Mouse (Mus musculus) CD8-positive naive resting alpha-beta T cell, adult 2 months (primary cell): ENCODE measurements around the gene Ubp1.
A peak's percentile ranks its signal among the peaks of the same experiment; 100 is the strongest.

ENCODE experiments used
- DNase-seq, 2 experiments: peaks; one replicate each; pipeline ENCODE4 v3.0.0; 2022; ENCODE audit warnings: low read depth in 2 of 2, low spot score in 2 of 2

Ubp1 gene

GRCm38 (mm10) chr9:113968967-113969366 is 38.2 kb downstream of the Ubp1 start:
- DNase-seq, result no peak

GRCm38 (mm10) chr9:113969399-113969798 is 38.7 kb downstream of the Ubp1 start:
- no peak for DNase-seq

GRCm38 (mm10) chr9:113970041-113970440 is 39.3 kb downstream of the Ubp1 start:
- no peak for DNase-seq

DNA sequence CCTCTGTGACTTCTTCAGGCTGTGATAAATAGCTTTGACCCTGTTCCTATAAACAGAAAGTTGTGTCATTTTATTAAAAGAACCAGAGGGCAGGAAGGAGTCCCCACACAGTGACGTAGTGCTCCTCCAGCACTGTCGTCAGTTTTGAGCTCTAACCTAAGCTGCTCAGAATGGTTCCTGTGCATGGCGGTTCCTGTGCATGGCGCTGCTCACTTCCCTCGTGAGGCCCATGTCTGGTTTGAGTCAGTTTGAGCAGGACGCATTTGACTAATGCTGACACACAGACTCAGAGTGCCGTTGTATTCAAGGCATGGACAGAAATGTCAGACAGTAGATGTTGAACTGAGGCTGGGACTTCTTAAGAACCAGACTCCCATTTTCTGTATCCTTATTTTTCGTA is 40.9 kb downstream of the Ubp1 start:
- DNase-seq, result no peak

DNA sequence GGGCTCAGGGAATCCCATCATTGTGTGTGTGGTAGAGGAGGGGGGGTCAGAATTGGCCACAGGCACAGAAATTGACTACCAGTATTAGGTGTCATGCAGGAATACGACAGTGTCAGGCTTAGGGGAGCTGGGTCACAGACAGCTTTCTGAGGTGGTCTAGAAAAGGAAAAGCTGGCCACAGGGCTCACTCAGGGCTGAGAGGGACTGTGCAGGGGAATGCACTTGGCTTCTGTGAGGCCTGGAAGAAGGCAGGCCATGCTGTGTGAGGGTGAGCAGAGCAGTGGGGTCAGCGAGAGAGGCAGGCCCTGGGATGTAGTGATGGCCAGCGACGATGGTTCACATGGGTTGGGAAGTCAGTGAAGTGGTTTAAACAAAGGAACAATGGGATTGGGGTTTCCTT is 43.1 kb downstream of the Ubp1 start:
- no peak for DNase-seq

DNA sequence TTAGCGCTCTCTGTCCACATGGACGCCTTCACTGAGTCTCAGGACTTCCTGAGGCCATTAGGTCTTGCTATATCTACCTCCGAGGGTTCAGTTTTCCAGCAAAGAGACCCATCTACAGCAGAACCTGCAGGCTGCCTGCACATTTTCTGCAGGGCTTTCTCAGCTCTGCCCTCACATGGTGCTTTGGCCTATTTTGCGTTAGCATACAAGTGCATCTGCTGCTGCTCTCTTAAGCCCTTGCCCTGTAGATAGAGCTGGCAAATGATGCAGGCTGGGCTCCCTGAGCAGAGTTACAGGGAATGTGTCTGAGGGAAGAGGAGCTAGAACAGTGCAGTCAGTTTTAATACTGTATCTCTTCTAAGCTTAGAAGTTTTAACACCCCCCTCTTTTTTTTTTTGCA is 44.2 kb downstream of the Ubp1 start:
- DNase-seq, result no peak

- no peak for DNase-seq
These were observed 44.7 kb downstream of the Ubp1 start for GRCm38 (mm10) chr9:113975442-113975841.

DNA sequence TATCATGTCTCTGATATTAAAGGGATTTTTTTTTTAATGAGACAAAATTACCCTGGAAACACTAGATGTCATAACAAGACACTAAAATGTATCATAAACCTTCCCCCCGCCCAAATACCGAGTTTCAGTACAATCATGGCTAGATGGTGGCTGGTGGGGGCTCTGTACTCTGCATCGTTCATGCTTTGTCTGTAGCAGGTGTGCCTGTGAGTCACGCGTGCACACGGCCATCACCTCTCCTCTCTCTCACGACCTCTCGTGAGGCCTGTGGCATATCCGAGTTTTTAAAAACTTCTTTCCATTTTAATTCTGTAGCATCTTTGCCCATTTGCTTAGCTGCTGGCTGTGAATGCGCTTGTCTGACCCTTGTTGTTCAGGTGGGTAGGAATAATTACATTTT is 45.5 kb downstream of the Ubp1 start:
- no peak for DNase-seq

- no peak for DNase-seq
These were observed 46.6 kb downstream of the Ubp1 start for GRCm38 (mm10) chr9:113977225-113977840.

- DNase-seq, result no peak
These were observed 47.9 kb downstream of the Ubp1 start for GRCm38 (mm10) chr9:113978656-113979055.

DNA sequence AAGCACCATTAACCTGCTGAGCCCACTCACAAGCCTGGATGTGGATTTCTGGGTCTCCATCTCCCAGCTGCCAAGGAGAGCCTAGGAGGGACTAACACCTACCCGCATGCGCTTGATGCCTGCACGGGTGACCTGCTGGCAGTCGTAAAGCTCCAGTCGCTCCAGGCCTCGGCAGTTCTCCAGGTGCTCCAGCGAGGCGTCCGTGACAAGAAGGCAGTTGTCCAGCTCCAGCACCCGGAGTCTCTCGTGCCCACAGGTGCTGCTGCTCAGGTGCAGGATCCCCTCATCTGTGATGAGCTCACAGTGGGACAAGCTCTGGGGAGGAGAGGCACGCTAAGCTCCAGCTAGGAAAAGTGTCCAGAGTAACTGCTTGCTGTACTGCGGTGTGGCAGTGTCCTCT is 48.6 kb downstream of the Ubp1 start:
- DNase-seq, result no peak

GRCm38 (mm10) chr9:113981099-113981880 is 50.6 kb downstream of the Ubp1 start:
- no peak for DNase-seq

DNA sequence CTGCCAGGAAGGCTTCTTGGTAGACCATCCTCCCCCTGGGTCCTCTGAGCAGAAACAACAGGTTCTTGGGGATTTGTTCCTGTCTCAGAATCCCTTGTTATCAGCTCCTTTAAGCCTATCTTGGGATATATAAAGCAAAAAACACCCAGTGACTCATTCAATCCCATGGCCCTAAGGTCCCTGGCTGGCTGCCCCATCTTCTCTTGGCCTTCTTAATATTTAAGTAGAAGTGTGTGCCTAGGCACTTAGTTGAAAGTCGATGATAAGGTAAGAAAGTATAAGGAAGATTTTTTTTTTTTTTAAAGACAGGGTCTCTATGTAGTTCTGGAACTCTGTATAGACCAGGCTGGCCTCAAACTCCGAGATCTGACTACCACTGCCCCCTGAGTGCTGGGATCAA is 51.7 kb downstream of the Ubp1 start:
- no peak for DNase-seq

DNA sequence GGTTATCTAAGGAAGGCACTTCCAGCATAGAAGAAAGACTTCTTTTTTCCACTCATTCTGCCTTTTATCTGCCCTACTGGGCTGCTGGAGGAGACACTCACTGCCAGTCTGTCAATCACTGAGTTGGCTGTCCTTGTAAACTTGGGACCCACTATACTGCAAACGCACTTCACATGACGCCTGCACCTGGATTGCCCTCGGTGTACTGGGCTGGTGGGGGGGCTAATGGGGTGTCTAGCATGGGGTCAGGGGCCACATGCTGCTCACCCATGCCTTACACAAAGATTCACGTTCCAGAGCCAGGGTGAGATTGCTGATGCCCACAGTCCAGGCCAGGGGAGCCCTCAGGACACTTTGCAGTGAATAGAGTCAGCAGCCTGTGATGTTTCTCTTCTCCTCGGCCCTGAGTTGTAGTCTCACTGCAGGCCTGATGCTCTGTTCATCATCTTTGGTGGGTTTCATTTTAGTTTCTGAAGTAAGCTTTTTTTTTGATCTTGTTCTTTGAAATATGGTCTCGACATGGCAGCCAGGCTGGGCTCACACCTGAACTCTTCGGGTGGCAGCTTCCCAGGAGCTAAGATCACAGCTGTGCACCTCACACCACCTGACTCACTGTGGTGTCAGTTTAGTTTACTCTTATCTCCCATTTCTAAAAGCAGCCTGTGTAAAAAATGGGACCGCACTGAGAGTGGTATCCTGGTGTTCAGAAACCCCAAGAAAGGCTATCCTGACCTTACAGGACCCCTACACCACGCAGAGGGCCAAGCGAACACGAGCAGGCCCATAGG is 52.3 kb downstream of the Ubp1 start:
- DNase-seq, result no peak

GRCm38 (mm10) chr9:113984946-113985620 is 54.3 kb downstream of the Ubp1 start:
- DNase-seq, result no peak

DNA sequence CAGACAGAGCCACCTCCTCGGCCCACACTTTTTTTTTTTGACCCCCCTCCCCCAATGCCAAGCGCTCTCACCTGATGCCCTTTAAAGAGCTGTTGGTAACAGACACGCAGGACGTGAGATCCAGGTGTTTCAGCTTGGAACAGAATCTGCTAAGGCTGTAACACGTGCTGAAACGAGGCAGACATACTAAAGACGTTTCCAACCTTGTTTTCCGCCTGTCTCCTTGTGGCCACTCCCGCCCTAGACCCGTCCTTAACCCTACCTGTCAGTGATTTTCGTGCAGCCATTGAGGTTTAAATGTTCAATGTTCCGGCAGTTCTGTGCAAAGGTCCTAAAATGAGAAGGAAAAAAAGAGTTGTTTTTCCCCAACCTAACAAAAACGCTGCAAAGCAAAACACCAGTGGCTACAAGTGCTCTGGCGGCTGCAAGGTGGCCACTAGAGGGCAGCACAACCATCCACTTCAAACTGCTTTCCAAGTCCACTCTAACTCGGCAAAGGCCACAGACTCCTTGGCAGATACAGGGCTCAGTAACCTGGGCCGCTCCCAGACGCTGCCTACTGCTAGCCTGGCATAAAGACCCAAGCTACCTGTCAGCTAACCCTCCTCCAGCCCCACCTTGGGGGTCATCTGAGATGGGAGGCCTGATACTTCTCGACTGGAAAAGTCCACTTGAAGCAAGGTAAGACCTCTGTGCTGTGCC is 60.0 kb downstream of the Ubp1 start:
- DNase-seq, result peak; percentile 58 to 68

DNA sequence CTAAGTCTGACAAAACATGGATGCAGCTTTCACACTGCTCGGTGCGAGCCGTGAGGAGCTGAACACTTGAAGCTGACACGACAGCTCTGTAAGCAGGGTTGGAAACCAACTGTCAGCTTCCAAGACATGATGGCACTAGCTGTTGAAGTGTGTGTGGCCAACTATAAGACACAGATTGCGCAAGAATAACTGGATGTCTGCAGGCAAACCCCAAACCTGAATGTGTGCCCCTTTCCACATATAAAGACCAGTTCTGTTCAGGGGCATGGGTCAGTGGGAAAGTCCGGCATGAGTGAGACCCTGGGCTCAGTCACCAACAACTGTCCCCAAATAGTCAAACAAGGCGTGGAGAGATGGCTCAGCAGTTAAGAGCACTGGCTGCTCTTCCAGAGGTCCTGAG is 62.1 kb downstream of the Ubp1 start:
- no peak for DNase-seq

DNA sequence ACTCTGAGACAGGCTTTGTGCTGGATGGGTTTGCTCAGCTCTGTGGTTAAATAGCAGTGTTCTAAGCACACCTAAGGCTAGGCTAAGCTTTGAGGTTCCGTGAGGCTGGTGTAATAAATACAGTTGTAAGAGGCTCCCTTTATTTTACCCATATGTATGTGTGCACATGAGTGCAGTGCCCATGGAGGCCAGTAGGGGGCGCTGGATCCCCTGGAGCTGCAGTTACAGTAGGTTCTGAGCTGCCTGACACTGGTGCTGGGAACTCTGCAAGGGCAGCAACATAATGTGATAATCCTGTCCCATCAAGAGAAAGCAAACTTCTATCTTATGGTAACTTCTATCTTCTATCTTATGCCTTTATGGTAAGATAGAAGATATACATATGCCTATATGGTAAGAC is 67.6 kb downstream of the Ubp1 start:
- DNase-seq, result no peak

- no peak for DNase-seq
These were observed 76.1 kb downstream of the Ubp1 start for GRCm38 (mm10) chr9:114006801-114007200.

DNA sequence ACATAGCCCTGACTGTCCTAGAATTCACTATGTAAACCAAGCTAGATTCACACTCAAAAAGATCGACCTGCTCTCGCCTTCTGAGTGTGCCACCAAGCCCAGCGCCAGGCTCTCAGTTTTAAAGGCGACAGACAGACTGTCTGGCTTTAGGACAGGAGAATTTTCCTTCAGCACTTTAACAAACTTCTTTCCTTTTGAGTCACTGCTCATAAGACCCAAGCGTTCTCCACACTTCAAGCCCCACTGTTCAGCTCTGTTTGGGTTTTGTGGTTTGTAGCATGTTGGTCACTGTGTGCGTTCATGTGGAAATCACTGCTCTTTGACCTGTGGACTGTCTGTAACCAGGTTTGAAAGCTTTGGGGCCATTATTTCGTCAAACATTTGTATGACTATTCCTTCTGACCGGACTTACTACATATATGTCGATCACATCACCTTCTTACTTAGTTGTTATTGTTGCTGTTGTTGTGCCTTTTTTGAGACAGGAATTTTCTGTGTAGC is 77.2 kb downstream of the Ubp1 start:
- no peak for DNase-seq

- DNase-seq, result no peak
These were observed 78.8 kb downstream of the Ubp1 start for GRCm38 (mm10) chr9:114009526-114009925.
